Mouse (Mus musculus) midbrain, embryonic 13.5 days (tissue): ENCODE results near the gene Pfdn6. TPM values are rescaled to one million over a fixed set of nuclear protein-coding genes. Genes with fewer than 3 reads are reported as not detected.
"Not testable (repeated sequence)": the region's sequence is repeated elsewhere in the genome, so short reads cannot be mapped to it uniquely, and the experiment has no call there.

Experiments used
- ATAC-seq: fragments of 200-750 bp; cut with Nextera tagmentation; 2 replicates; pipeline ENCODE4 v1.8.0; 2017; ENCODE audit warnings: mild to moderate bottlenecking, moderate TSS enrichment, moderate library complexity
- H3K27ac ChIP-seq: fragments of 300-500 bp; sonication (generic); 2 replicates; pipeline ENCODE4 v1.5.1; 2015; ENCODE audit warnings: inconsistent platforms, mild to moderate bottlenecking, moderate library complexity
- H3K27me3 ChIP-seq: fragments of 300-500 bp; sonication (generic); 2 replicates; pipeline ENCODE4 v1.6.1; 2015; ENCODE audit warnings: mild to moderate bottlenecking, inconsistent platforms
- H3K36me3 ChIP-seq: fragments of 300-500 bp; sonication (generic); 2 replicates; pipeline ENCODE4 v1.6.1; 2015; ENCODE audit warnings: mild to moderate bottlenecking, inconsistent platforms
- H3K4me1 ChIP-seq: fragments of 300-500 bp; sonication (generic); replicated peaks from 2 replicates; pipeline ENCODE4 v1.6.1; 2015; ENCODE audit warnings: inconsistent platforms
- H3K4me2 ChIP-seq: fragments of 300-500 bp; sonication (generic); replicated peaks from 2 replicates; pipeline ENCODE4 v1.6.1; 2015; ENCODE audit warnings: moderate library complexity, mild to moderate bottlenecking, inconsistent platforms
- H3K4me3 ChIP-seq: fragments of 300-500 bp; sonication (generic); replicated peaks from 2 replicates; pipeline ENCODE4 v1.5.1; 2015; ENCODE audit warnings: mild to moderate bottlenecking, inconsistent platforms
- H3K9ac ChIP-seq: fragments of 300-500 bp; sonication (generic); replicated peaks from 2 replicates; pipeline ENCODE4 v1.6.1; 2015; ENCODE audit warnings: mild to moderate bottlenecking, inconsistent platforms
- H3K9me3 ChIP-seq: fragments of 300-500 bp; sonication (generic); 2 replicates; pipeline ENCODE4 v1.6.1; 2016; ENCODE audit warnings: mild to moderate bottlenecking, inconsistent platforms
- WGBS: fragments of 180-500 bp; shearing (Covaris S2); methylation state at CpG from one replicate; pipeline ENCODE4 v1.1.7; 2015; 5-methylcytosine and 5-hydroxymethylcytosine counted together
- polyA plus RNA-seq: library from polyadenylated mRNA; unstranded; fragments of >200 nt; fragmentation: Nextera tagmentation; extraction: Ambion mirVana; gene quantifications from 2 replicates; pipeline ENCODE4 v1.2.1, GENCODE M21; 2015

The Pfdn6 gene
- polyA plus RNA-seq, result 193 and 195 TPM in 2 replicates

DNA sequence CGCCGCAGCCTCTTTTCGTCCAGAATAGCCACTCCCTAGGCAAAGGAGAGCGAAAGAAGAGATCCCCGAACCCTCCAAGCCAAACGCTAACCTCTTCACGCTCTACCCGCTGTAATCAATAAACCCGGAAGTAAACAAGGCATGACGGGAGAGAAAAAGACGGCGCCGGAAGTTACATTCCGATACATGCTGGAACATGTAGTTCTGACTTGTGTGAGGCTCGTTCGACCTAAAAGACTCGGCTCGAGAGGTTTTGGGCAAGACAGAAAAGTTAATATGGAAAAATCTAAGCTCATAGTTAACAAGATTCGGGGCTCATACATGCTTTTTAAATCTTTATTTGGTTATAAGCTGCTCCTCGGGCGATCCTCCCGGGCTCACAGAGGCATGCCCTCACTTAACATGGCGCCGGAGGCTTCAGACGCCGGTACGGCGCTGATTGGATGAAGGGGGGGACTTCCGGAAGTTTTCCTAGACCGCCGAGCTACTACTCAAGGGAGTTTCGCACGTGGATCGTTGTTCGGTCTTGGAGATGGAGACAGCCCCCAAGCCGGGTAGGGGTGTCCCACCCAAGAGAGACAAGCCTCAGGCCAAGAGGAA, at the start of gene Pfdn6, which contains the start of gene Wdr46:
Gene Pfdn6, minus strand, starts transcription at position 138 of the 600 bp plus-strand sequence.
Gene Wdr46, plus strand, starts transcription at position 455 of the 600 bp plus-strand sequence.
- Histone ChIP-seq H3K36me3 (peaks cover 61% of the 10 kb centered on the region), H3K4me3 (peak within 1 kb of the TSS; percentile 88), H3K9ac (peak within 1 kb of the TSS; percentile 85), H3K27me3 (no peaks in the 10 kb centered on the region), H3K4me1 (peaks cover 26% of the 10 kb centered on the region), H3K9me3 (no peaks in the 10 kb centered on the region), H3K4me2 (peak within 1 kb of the TSS; percentile 99), H3K27ac (no peak within 1 kb of the TSS; the same call in 1 of the 2 replicates)
- peak; percentile 91 for ATAC-seq
- WGBS, result under 1% methylated on average over 36 of the region's 36 CpGs

DNA sequence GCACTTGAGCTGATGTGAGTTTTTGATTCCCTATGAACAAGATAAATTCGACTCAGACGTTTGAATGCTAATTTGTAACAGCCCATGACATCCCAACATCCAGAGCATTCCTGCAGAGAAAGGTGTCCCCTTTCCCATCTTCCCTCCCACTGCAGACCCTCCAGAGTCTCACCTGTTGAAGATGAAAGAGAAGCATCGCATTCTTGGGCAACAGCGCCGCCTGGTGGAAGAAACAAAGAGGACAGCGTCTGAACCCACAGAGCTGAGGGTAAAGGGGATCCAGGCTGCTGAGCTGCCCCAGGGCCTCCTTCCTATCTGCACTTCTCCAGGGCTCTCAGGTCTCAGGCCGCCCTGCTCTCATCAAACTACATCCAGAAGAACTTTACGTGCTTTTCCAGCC, 42.0 kb upstream of the Pfdn6 start:
- peaks cover 36% of the 10 kb centered on the region for H3K27me3 ChIP-seq
- not testable (repeated sequence) for ATAC-seq, H3K36me3 ChIP-seq, H3K9me3 ChIP-seq, H3K9ac ChIP-seq
- peak overlapping the region; percentile 49 for H3K4me3 ChIP-seq
- H3K4me2 ChIP-seq, result peak overlapping the region; percentile 59
- WGBS, result 15% methylated on average over 8 of the region's 8 CpGs
- peaks cover 24% of the 10 kb centered on the region for H3K4me1 ChIP-seq
- 0 out of 2 replicates have a peak overlapping the region, but pooled peaks have one; percentile 90 for H3K27ac ChIP-seq

DNA sequence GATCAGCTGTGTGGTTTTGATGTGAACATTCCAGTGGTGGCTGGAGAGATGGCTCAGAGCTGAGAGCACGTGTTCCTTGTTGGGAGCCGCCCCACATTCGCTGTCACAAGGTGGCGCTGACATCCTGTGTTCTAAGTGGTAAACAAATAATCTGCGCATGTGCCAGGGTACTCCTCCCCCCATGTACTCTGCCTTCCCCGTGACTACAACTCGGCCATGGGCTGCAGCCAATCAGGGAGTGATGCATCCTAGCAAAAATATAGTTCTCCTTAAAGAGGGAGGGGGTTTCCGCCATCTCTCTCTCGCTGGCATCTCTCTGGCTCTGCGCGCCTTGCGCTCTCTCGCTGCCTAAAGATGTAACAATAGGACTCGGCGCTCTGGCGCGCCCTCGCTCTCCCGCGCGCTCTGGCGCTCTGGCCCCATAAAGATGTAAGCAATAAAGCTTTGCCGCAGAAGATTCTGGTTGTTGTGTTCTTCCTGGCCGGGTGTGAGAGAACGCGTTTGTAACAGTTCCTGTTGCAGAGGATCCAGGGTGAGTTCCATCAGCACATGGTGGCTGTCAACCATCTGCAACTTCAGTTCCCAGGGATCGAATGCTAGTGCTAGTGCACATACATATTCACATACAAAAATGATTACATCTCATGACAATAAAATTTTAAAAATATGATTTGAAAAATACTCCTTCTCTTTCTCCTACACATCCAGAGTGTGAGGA, 41.2 kb upstream of the Pfdn6 start:
- H3K9me3 ChIP-seq, H3K36me3 ChIP-seq: not testable (repeated sequence)
- Histone ChIP-seq H3K27me3 (peaks cover 42% of the 10 kb centered on the region), H3K4me3 (peak overlapping the region; percentile 49), H3K4me2 (peak overlapping the region; percentile 59), H3K27ac (peak overlapping the region; percentile 90), H3K9ac (peak overlapping the region; percentile 63), H3K4me1 (peaks cover 24% of the 10 kb centered on the region)
- WGBS, result under 1% methylated on average over 27 of the region's 27 CpGs
- peak; percentile 97 for ATAC-seq

DNA sequence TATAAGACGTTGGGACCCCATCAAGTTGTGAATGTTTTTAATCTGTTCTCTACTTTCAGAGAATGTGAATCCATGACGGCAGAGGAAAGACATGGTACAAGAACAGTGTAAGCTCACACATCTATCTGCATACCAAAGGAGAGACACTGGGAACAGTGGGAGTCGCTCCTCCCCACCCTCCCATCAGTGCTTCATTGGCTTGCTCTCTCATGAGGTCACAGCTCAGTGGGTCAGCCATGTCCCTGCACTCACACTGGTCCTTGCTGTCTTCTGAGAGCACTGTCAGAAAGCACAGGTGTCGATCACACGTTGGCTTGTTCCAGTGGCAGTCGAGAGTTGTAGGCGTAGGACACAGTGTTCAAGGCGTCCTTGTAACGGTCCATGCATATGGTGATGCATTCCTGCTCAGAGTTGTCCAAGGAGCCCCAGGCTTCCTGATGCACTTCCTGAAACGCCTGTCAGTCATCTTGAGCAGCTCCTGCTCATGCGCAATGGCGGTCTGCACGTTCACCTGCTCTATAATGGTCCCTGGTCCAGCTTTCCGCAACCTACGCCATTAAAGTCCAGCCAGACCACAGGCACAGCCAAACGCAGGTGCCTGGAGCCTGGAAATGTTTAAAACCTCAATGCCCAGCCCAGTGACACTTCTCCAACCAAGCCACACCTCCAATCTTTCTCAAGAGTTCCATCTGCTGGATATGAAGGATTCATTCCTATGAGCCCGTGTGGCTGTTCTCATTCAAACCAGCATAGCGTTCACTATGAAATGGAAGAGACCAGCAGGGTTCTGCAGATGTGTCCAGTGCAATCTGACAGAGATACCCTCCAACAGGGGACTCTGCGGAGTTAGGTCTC, 40.3 kb upstream of the Pfdn6 start:
- no peaks in the 10 kb centered on the region for H3K36me3 ChIP-seq
- H3K27ac ChIP-seq, result no peak overlapping the region
- no peaks in the 10 kb centered on the region for H3K9me3 ChIP-seq
- H3K9ac ChIP-seq, result no peak overlapping the region; the same call in 1 of the 2 replicates
- WGBS, result 79% methylated on average over 19 of the region's 19 CpGs
- ATAC-seq, result peak; percentile 9; the same call in 1 of the 2 replicates
- H3K4me1 ChIP-seq, result peaks cover 24% of the 10 kb centered on the region
- H3K4me3 ChIP-seq, result peak overlapping the region; percentile 49; the same call in 1 of the 2 replicates
- peak overlapping the region; percentile 59 for H3K4me2 ChIP-seq
- peaks cover 50% of the 10 kb centered on the region for H3K27me3 ChIP-seq

DNA sequence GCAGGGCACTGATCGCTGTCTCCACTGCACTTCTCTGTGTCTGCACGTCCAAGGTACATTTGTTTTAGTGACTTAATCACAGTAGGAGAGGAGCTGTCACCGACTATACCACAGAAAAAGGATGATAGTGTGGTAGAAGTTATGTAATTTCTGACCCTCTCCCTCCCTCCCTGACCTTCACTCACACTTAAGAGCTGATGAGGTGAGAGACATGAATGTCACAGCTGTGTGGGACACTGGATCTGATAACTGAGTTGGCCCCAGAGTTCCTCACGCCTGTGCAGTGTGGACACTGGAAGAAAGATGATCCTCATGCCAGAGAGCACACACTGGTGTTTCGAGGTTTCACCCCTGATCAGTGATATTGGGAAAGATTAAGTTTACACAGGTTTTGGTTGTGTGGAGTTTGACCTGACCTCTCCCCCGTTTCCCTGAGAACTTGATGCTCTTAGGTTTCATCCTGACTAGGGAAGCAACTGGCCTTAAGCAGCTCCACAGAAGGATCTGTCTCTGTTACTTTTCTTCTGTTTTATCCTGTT, 39.4 kb upstream of the Pfdn6 start:
- Histone ChIP-seq H3K4me1 (peaks cover 24% of the 10 kb centered on the region), H3K36me3 (no peaks in the 10 kb centered on the region), H3K9ac (no peak overlapping the region), H3K4me2 (no peak overlapping the region), H3K27ac (no peak overlapping the region), H3K4me3 (no peak overlapping the region), H3K27me3 (peaks cover 51% of the 10 kb centered on the region), H3K9me3 (no peaks in the 10 kb centered on the region)
- ATAC-seq, result no peak
- WGBS, result 77% methylated on average over 6 of the region's 6 CpGs

DNA sequence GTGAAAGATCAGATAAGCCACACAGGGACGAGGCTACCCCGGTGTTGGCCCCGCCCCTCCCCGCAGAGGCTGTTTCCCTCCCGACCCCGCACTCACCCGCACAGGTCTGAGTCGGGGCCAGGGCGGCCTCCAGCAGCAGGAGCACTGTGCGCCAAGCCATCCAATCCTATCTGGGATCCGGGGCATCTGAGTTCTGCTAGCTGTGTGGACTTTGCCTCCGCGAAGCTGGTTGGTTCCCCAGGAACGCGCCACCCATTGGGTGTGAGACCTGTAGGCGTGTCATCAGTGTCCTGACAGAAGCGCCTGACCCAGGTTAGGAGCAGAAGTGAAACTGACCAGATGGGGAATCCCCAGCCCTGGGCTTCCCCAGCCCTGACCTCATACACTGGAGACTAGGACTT, 38.5 kb upstream of the Pfdn6 start:
- Histone ChIP-seq H3K4me2 (peak overlapping the region; percentile 51), H3K36me3 (no peaks in the 10 kb centered on the region), H3K27ac (no peak overlapping the region), H3K9ac (peak overlapping the region; percentile 7; the same call in 1 of the 2 replicates), H3K4me3 (peak overlapping the region; percentile 34), H3K4me1 (peaks cover 24% of the 10 kb centered on the region), H3K9me3 (no peaks in the 10 kb centered on the region), H3K27me3 (peaks cover 55% of the 10 kb centered on the region)
- under 1% methylated on average over 17 of the region's 17 CpGs for WGBS
- ATAC-seq, result no peak

DNA sequence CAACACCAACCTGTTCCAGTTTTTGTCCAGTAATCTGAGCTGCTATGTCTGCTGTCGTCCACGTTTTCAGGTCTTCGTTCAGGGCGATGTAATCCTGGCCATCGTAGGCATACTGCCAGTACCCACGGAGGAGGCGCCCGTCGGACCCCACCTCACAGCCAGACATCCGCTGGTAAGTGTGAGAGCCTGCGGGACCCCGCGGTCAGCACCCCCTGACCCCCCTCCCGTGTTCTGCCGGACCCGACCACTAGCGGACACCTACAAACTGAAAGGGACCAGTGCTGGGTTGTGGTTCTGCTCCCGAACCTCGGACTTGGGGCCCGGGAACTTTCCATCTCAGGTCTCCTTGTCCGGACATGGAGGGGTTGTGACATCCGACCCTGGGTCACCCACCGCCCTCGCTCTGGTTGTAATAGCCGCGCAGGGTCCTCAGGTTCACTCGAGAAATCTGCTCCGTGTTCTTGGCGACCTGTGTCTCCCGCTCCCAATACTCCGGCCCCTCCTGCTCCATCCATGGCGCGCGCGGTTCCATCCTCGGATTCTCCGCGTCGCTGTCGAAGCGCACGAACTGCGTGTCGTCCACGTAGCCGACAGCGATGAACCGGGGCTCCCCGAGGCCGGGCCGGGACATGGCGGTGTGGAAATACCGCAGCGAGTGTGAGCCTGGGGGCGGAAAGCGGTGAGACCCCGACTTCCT, 37.9 kb upstream of the Pfdn6 start:
- no peak overlapping the region for H3K27ac ChIP-seq
- no peaks in the 10 kb centered on the region for H3K9me3 ChIP-seq
- H3K36me3 ChIP-seq, result no peaks in the 10 kb centered on the region
- H3K9ac ChIP-seq, result peak overlapping the region; percentile 7; the same call in 1 of the 2 replicates
- 2% methylated on average over 54 of the region's 57 CpGs for WGBS
- H3K4me1 ChIP-seq, result peaks cover 24% of the 10 kb centered on the region
- H3K4me3 ChIP-seq, result peak overlapping the region; percentile 34
- H3K4me2 ChIP-seq, result peak overlapping the region; percentile 51
- no peak for ATAC-seq
- peaks cover 55% of the 10 kb centered on the region for H3K27me3 ChIP-seq

DNA sequence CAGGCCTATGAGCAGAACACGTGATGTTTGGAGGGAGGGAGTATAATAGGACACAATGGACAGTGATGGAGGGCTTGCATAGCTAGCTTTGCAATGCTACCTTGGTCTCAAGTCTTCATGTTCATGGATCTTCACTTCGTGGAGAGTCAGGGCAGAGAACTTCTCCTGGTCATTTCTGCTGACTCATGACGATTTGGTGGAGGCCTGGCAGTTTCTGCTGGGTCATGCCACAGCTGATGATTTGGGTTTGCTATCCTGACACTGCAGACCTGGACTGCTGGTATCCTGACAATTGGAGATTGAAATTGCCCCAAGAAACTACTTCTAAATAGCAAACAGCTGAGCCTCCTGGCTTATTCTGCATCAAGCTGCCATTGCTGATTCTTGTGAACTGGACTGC, 33.4 kb upstream of the Pfdn6 start:
- Histone ChIP-seq H3K4me2 (no peak overlapping the region), H3K27ac (no peak overlapping the region), H3K4me3 (no peak overlapping the region), H3K4me1 (peaks cover 8% of the 10 kb centered on the region), H3K9me3 (no peaks in the 10 kb centered on the region), H3K27me3 (peaks cover 41% of the 10 kb centered on the region), H3K36me3 (no peaks in the 10 kb centered on the region), H3K9ac (no peak overlapping the region)
- ATAC-seq, result no peak
- 55% methylated on average over 3 of the region's 3 CpGs for WGBS

DNA sequence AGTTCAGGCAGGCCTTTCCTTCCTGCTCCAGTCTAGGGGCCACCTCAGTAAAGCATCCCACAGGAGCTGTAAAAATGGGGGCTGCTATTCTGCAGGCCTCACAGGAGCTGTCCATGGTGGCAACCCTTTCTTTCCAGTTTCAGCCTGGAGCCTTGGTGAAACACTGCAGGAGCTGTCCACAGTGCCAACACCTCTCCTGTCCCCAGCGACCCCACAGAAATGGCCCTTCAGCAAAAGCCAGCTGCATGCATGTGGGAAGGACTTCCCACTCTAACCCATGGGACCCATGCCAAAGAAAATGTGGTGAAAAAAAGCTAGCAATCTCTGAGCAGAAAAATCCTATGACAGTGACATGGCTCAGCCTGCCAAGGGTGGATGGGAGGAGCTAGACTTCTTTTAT, 32.5 kb upstream of the Pfdn6 start:
- H3K36me3 ChIP-seq, result no peaks in the 10 kb centered on the region
- no peaks in the 10 kb centered on the region for H3K9me3 ChIP-seq
- H3K9ac ChIP-seq, result no peak overlapping the region
- no peak overlapping the region for H3K4me2 ChIP-seq
- H3K4me3 ChIP-seq, result no peak overlapping the region
- H3K27ac ChIP-seq, result no peak overlapping the region
- peaks cover 32% of the 10 kb centered on the region for H3K27me3 ChIP-seq
- 4% methylated on average over 1 of the region's 1 CpGs for WGBS
- H3K4me1 ChIP-seq, result 0 out of 2 replicates have a peak, but pooled peaks cover under 1% of the 10 kb centered on the region
- no peak for ATAC-seq

DNA sequence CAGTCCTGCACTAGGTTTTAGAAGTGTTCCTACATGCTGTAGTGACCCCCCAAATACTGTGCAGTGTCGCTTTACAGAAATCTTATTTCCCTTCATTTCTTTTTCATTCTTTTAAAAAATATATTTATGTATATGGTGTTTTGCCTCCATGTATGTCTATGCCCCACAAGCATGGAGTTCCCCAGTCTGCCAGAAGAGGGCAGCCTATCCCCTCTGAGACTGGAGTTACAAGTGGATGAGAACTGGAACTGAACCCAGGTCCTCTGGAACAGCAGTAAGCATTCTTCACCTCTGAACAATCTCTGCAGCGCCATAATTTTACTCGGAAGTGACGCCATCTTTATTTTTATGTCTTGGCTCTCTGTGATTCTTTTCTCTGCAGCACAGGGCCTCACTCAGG, 29.3 kb upstream of the Pfdn6 start:
- no peak for ATAC-seq
- peaks cover 9% of the 10 kb centered on the region; the same call in 1 of the 2 replicates for H3K27me3 ChIP-seq
- H3K36me3 ChIP-seq, result peaks cover 21% of the 10 kb centered on the region
- H3K9me3 ChIP-seq, result no peaks in the 10 kb centered on the region
- WGBS, result 77% methylated on average over 4 of the region's 4 CpGs
- no peak overlapping the region for H3K4me2 ChIP-seq
- no peak overlapping the region for H3K27ac ChIP-seq
- no peak overlapping the region for H3K4me3 ChIP-seq
- H3K4me1 ChIP-seq, result no peaks in the 10 kb centered on the region
- no peak overlapping the region for H3K9ac ChIP-seq

DNA sequence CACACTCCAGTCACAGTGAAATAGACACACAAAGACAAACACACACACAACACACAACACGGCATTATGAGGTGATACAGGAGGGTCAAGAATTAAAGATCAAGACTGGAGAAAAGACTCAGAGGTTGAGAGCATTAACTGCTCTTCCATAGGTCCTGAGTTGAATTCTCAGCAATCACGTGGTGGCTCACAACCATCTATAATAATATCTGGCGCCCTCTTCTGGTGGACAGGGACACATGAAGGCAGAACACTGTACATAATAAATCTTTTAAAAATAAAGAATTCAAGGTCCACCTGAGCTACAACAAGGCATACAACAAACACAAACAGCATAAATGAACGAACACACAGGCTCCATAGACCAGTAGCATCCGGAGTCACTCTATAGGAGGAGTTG, 28.8 kb upstream of the Pfdn6 start:
- 24% methylated on average over 5 of the region's 5 CpGs for WGBS
- no peak overlapping the region for H3K4me2 ChIP-seq

More for the DNA sequence above, 28.8 kb upstream of the Pfdn6 start:
- peaks cover 24% of the 10 kb centered on the region for H3K36me3 ChIP-seq
- H3K27ac ChIP-seq, result peak overlapping the region; percentile 14; the same call in 1 of the 2 replicates
- H3K27me3 ChIP-seq, result 0 out of 2 replicates have a peak, but pooled peaks cover 5% of the 10 kb centered on the region
- H3K9ac ChIP-seq, result no peak overlapping the region
- no peak overlapping the region for H3K4me3 ChIP-seq
- peak; percentile 78 for ATAC-seq
- H3K4me1 ChIP-seq, result no peaks in the 10 kb centered on the region
- H3K9me3 ChIP-seq, result no peaks in the 10 kb centered on the region
